Mouse (Mus musculus): ENCODE results near the gene Brip1. TPM values are rescaled to one million over a fixed set of nuclear protein-coding genes. Genes with fewer than 3 reads are reported as not detected.

Gene Brip1
- polyA plus RNA-seq, 1 experiment: 0.16 TPM

DNA sequence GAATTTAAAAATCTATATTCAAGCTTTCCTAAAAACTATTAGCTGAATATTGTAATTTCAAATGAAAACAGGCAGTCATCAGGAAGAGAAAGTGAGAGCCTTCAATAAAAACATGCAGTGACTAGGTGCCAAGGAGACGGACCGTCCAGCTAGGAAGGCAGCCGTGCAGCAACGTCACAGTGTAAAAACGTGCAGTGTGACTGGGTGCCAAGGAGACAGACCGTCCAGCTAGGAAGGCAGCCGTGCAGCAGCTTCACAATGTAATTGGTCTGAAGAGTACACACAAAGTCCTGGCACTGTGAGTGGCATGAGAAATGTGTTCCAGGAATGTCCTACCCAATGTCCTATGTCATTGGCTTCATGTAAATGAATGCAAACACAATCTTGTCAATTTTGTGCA is 124.0 kb downstream of the Brip1 start:
- Histone ChIP-seq H3K27me3 (replicated peaks) (no peaks in the 10 kb centered on the region), H3K4me3 (replicated peaks) (no peak overlapping the region), H3K4me1 (peaks cover 6% of the 10 kb centered on the region), H3K9me3 (no peaks in the 10 kb centered on the region), H3K36me3 (replicated peaks; ENCODE audit: low read length) (peaks cover 19% of the 10 kb centered on the region)
- TF ChIP-seq FLI1 (IDR thresholded peaks at IDR 0.05; ENCODE audit: low read length): no peak
- TF ChIP-seq GATA1 (IDR thresholded peaks at IDR 0.05; ENCODE audit: borderline replicate concordance, low read length): no peak

DNA sequence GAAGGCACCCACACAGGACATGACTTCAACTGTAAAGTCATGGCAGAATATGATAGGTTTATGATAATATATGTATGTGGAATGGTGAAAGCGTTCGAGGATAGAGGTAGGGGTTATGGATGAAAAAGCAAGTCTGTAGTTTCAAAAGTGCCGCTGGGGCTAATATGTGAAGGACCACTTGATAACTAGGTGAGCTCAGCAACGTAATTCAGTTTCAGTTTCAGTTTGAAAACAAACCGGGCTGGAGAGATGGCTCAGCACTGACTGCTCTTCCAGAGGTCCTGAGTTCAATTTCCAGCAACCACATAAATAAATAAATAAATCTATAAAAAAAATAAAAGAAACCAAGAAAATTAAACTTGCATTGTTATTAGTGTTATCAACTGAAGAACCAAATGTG is 124.6 kb downstream of the Brip1 start:
- H3K9me3 ChIP-seq: no peaks in the 10 kb centered on the region
- no peak overlapping the region for H3K4me3 ChIP-seq (replicated peaks)
- no peaks in the 10 kb centered on the region for H3K27me3 ChIP-seq (replicated peaks)
- H3K36me3 ChIP-seq (replicated peaks; ENCODE audit: low read length): peaks cover 20% of the 10 kb centered on the region
- H3K4me1 ChIP-seq: peaks cover 6% of the 10 kb centered on the region
- TF ChIP-seq FLI1 (IDR thresholded peaks at IDR 0.05; ENCODE audit: low read length): no peak
- TF ChIP-seq GATA1 (IDR thresholded peaks at IDR 0.05; ENCODE audit: borderline replicate concordance, low read length): no peak

DNA sequence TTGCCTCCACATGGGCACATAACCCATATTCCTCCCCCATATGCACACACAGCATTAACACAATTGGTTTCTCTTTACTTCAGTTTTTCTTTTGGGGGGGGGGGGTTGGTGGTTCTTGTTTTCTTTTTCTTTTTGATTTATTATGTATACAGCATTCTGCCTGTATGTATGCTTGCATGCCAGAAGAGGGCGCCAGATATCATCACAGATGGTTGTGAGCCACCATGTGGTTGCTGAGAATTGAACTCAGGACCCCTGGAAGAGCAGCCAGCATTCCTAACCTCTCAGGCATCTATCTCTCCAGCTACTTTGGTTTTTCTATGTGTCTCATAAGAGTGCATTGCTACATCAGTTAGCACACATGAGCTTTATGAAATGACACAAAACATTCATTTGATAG is 125.6 kb downstream of the Brip1 start:
- Histone ChIP-seq H3K9me3 (no peaks in the 10 kb centered on the region), H3K4me1 (peaks cover 6% of the 10 kb centered on the region), H3K36me3 (replicated peaks; ENCODE audit: low read length) (peaks cover 20% of the 10 kb centered on the region), H3K27me3 (replicated peaks) (no peaks in the 10 kb centered on the region), H3K4me3 (replicated peaks) (no peak overlapping the region)
- TF ChIP-seq GATA1 (IDR thresholded peaks at IDR 0.05; ENCODE audit: borderline replicate concordance, low read length) (no peak), FLI1 (IDR thresholded peaks at IDR 0.05; ENCODE audit: low read length) (no peak)

DNA sequence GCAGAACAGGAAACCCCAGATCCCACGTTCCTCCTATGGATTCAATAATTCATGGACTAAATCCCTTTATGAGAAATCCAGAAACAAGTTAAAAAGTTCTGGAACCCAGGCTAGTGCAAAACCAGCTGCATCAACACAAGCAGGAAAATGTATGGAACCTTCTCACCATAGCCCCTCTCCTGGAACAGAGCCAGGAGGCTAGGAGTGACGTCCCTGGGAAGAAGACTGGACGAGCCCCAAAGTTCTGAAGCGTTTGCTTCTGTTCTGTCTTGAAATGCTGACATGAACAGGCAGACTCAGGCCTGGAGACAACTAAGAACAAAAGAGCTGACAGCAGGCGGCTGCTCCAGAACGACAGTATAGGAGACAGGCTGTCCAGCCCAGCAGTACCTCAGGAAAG is 132.3 kb downstream of the Brip1 start:
- Histone ChIP-seq H3K4me1 (no peaks in the 10 kb centered on the region), H3K36me3 (replicated peaks; ENCODE audit: low read length) (peaks cover 6% of the 10 kb centered on the region), H3K27me3 (replicated peaks) (no peaks in the 10 kb centered on the region), H3K4me3 (replicated peaks) (no peak overlapping the region), H3K9me3 (no peaks in the 10 kb centered on the region)
- TF ChIP-seq GATA1 (IDR thresholded peaks at IDR 0.05; ENCODE audit: borderline replicate concordance, low read length): no peak
- no peak for TF ChIP-seq FLI1 (IDR thresholded peaks at IDR 0.05; ENCODE audit: low read length)

DNA sequence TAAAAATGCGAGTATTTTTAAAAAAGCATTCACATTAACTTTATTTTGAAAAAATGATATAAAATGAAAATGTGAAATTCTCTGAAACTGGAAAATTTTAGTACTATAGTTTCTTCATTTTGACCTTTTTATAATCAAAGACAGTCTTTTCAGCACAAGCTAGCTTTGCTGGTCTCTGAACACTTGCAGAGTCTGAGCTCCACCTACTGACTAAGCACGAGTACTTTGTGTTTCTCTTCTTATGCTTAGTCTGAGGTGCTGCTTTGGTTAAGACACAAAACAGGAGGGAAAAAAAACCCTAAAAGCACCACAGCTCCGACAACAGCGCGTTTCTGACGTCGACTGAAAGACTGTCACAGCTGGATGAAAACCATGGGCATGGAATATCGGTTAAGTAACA is 133.8 kb downstream of the Brip1 start:
- TF ChIP-seq GATA1 (IDR thresholded peaks at IDR 0.05; ENCODE audit: borderline replicate concordance, low read length) (no peak), FLI1 (IDR thresholded peaks at IDR 0.05; ENCODE audit: low read length) (no peak)
- Histone ChIP-seq H3K9me3 (no peaks in the 10 kb centered on the region), H3K27me3 (replicated peaks) (no peaks in the 10 kb centered on the region), H3K4me1 (no peaks in the 10 kb centered on the region), H3K36me3 (replicated peaks; ENCODE audit: low read length) (peaks cover 6% of the 10 kb centered on the region), H3K4me3 (replicated peaks) (no peak overlapping the region)

DNA sequence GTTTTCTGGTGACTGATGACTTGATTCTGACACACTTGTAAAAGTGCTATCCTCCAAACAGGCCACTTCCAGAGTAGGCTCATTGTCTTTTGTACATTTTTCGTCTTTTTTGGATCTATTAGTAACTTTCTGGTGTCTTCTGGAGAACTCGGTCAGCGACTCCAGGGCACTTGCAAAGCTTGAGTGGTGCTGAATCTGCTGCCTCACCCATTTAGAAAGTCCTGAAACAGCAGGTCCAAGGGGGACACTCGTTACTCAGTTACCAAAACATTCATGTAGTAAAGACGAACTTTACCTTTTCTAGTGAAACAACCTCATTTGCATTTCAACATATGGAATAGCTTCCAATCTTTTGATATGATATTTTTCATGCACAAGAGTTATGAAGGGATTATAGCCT is 136.1 kb downstream of the Brip1 start:
- TF ChIP-seq FLI1 (IDR thresholded peaks at IDR 0.05; ENCODE audit: low read length) (no peak), GATA1 (IDR thresholded peaks at IDR 0.05; ENCODE audit: borderline replicate concordance, low read length) (no peak)
- Histone ChIP-seq H3K4me1 (no peaks in the 10 kb centered on the region), H3K36me3 (replicated peaks; ENCODE audit: low read length) (peaks cover 9% of the 10 kb centered on the region), H3K4me3 (replicated peaks) (no peak overlapping the region), H3K27me3 (replicated peaks) (no peaks in the 10 kb centered on the region), H3K9me3 (no peaks in the 10 kb centered on the region)

DNA sequence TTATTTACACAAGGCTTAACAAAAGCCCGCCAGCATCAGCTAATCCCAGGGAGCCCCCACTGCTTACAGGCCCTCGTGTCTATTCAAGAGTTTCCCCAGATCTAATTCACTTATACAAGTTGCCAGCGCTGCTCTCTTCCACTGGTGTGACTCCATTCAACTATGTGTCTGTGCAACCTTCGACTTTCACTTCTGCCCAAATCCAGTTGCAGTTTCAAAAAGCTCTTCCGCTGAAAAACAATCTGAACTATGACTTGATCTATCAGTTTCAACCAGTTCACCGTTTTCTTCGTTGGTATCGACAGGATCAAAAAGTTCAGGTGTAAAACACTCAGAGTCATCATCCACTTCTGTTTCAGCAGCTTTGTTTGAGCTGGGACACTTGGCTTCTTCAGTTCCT is 139.8 kb downstream of the Brip1 start:
- Histone ChIP-seq H3K9me3 (no peaks in the 10 kb centered on the region), H3K36me3 (replicated peaks; ENCODE audit: low read length) (peaks cover 9% of the 10 kb centered on the region), H3K4me3 (replicated peaks) (no peak overlapping the region), H3K4me1 (no peaks in the 10 kb centered on the region), H3K27me3 (replicated peaks) (no peaks in the 10 kb centered on the region)
- no peak for TF ChIP-seq GATA1 (IDR thresholded peaks at IDR 0.05; ENCODE audit: borderline replicate concordance, low read length)

DNA sequence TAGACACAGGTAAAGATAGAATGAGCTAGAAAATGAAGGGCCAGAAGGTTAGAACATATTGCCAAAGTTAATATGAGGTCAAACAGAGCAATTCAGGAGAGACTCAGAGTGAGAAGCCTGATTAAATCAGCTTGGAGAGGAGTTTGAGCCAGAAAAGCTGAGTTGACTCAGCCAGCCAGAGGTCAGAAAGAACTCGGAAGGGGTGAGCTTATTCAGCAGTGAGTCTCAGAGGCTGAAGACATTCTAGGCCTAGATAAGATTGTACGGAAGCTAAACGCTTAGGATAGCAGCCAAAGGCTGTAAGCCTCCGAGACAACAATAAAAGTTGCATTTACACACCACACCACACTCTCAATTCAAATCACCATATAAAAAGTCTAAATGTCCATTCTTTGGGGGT is 141.9 kb downstream of the Brip1 start:
- Histone ChIP-seq H3K27me3 (replicated peaks) (no peaks in the 10 kb centered on the region), H3K9me3 (no peaks in the 10 kb centered on the region), H3K4me3 (replicated peaks) (no peak overlapping the region), H3K36me3 (replicated peaks; ENCODE audit: low read length) (peaks cover 5% of the 10 kb centered on the region), H3K4me1 (no peaks in the 10 kb centered on the region)
- TF ChIP-seq GATA1 (IDR thresholded peaks at IDR 0.05; ENCODE audit: borderline replicate concordance, low read length): no peak
- no peak for TF ChIP-seq FLI1 (IDR thresholded peaks at IDR 0.05; ENCODE audit: low read length)

DNA sequence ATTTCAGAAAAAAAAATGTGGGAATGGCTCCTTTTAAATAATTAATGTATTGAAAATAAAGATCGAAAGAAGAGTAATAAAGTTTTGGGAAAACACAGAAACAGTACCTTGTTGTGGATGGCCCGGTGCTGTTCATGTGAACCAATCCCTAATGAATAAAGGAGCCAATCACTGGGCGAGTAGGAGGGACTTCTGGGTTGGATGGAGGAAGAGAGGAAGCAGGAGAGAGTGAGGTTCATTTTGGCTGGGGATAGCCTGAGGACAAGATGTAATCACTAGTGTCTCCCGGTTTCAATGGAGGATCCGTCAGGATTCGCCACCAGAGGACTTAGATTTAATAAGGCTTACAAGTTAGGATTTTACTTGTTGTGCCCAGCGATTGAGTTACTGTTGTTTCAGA is 145.2 kb downstream of the Brip1 start:
- Histone ChIP-seq H3K36me3 (replicated peaks; ENCODE audit: low read length) (no peaks in the 10 kb centered on the region), H3K9me3 (no peaks in the 10 kb centered on the region), H3K4me1 (no peaks in the 10 kb centered on the region), H3K4me3 (replicated peaks) (no peak overlapping the region), H3K27me3 (replicated peaks) (no peaks in the 10 kb centered on the region)
- TF ChIP-seq GATA1 (IDR thresholded peaks at IDR 0.05; ENCODE audit: borderline replicate concordance, low read length) (no peak), FLI1 (IDR thresholded peaks at IDR 0.05; ENCODE audit: low read length) (no peak)

DNA sequence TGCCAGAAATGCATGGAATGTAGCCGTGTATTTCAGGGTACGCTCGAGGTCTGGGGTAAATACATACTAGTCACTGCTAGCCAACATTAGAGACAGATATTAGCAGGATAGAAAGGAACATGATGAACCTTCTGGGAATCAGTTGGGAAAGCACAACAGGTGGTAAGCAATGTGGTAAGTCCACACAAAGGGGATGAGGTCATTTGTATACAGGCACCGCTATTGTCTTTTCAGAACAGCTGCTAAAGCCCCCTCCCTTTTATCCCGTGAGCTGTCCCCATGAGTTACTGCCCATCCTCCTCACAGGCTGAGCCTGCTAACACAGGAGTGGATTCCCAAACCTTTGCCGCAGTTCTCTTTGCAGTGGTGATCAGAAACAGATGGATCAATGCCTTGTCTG is 149.6 kb downstream of the Brip1 start:
- no peaks in the 10 kb centered on the region for H3K4me1 ChIP-seq
- no peaks in the 10 kb centered on the region for H3K27me3 ChIP-seq (replicated peaks)
- no peaks in the 10 kb centered on the region for H3K36me3 ChIP-seq (replicated peaks; ENCODE audit: low read length)
- no peaks in the 10 kb centered on the region for H3K9me3 ChIP-seq
- H3K4me3 ChIP-seq (replicated peaks): no peak overlapping the region
- no peak for TF ChIP-seq FLI1 (IDR thresholded peaks at IDR 0.05; ENCODE audit: low read length)
- TF ChIP-seq GATA1 (IDR thresholded peaks at IDR 0.05; ENCODE audit: borderline replicate concordance, low read length): no peak
